Mouse (Mus musculus): ENCODE results near the gene Tnfrsf1b.

Gene Tnfrsf1b

GRCm38 (mm10) chr4:145217837-145218236 is 28.8 kb downstream of the Tnfrsf1b start:
- DNase-seq (ENCODE audit: low spot score): no peak

GRCm38 (mm10) chr4:145217046-145217445 is 29.6 kb downstream of the Tnfrsf1b start:
- no peak for DNase-seq (ENCODE audit: low spot score)

GRCm38 (mm10) chr4:145215396-145215795 is 31.3 kb downstream of the Tnfrsf1b start:
- no peak for DNase-seq (ENCODE audit: low spot score)

- DNase-seq (ENCODE audit: low spot score): no peak
Measured at GRCm38 (mm10) chr4:145214786-145215174, 31.9 kb downstream of the Tnfrsf1b start.

GRCm38 (mm10) chr4:145213999-145214785 is 32.5 kb downstream of the Tnfrsf1b start:
- peak; percentile 97 for DNase-seq (ENCODE audit: low spot score)

- no peak for DNase-seq (ENCODE audit: low spot score)
Measured at GRCm38 (mm10) chr4:145211076-145211475, 35.6 kb downstream of the Tnfrsf1b start.

- no peak for DNase-seq (ENCODE audit: low spot score)
Measured at GRCm38 (mm10) chr4:145210564-145210963, 36.1 kb downstream of the Tnfrsf1b start.

- DNase-seq (ENCODE audit: low spot score): no peak
Measured at GRCm38 (mm10) chr4:145209690-145210088, 37.0 kb downstream of the Tnfrsf1b start.

GRCm38 (mm10) chr4:145209076-145209689 is 37.5 kb downstream of the Tnfrsf1b start:
- DNase-seq (ENCODE audit: low spot score): no peak

GRCm38 (mm10) chr4:145207718-145208371 is 38.8 kb downstream of the Tnfrsf1b start:
- DNase-seq (ENCODE audit: low spot score): no peak

GRCm38 (mm10) chr4:145204779-145205178 is 41.9 kb downstream of the Tnfrsf1b start:
- DNase-seq (ENCODE audit: low spot score): no peak

GRCm38 (mm10) chr4:145203305-145203704 is 43.4 kb downstream of the Tnfrsf1b start:
- DNase-seq (ENCODE audit: low spot score): no peak

- DNase-seq (ENCODE audit: low spot score): no peak
Measured at GRCm38 (mm10) chr4:145201424-145201823, 45.2 kb downstream of the Tnfrsf1b start.

- DNase-seq (ENCODE audit: low spot score): no peak
Measured at GRCm38 (mm10) chr4:145199982-145200699, 46.5 kb downstream of the Tnfrsf1b start.

GRCm38 (mm10) chr4:145196586-145196985 is 50.1 kb downstream of the Tnfrsf1b start:
- DNase-seq (ENCODE audit: low spot score): no peak

GRCm38 (mm10) chr4:145195172-145195571 is 51.5 kb downstream of the Tnfrsf1b start:
- no peak for DNase-seq (ENCODE audit: low spot score)

- peak; percentile 75 for DNase-seq (ENCODE audit: low spot score)
Measured at GRCm38 (mm10) chr4:145194559-145195162, 52.0 kb downstream of the Tnfrsf1b start, which contains the start of gene Vps13d. TSS of gene Vps13d (minus strand) at chr4:145195005.

- peak; percentile 18 for DNase-seq (ENCODE audit: low spot score)
Measured at GRCm38 (mm10) chr4:145193991-145194511, 52.6 kb downstream of the Tnfrsf1b start.

GRCm38 (mm10) chr4:145193406-145193805 is 53.3 kb downstream of the Tnfrsf1b start:
- DNase-seq (ENCODE audit: low spot score): no peak

GRCm38 (mm10) chr4:145192686-145193085 is 54.0 kb downstream of the Tnfrsf1b start:
- DNase-seq (ENCODE audit: low spot score): no peak

GRCm38 (mm10) chr4:145188561-145188960 is 58.1 kb downstream of the Tnfrsf1b start:
- DNase-seq (ENCODE audit: low spot score): no peak

- DNase-seq (ENCODE audit: low spot score): no peak
Measured at GRCm38 (mm10) chr4:145187619-145188018, 59.1 kb downstream of the Tnfrsf1b start.

Data from ovary, postnatal 10 days (tissue).